Mouse (Mus musculus): ENCODE measurements around the gene Gemin7. TPM values are rescaled to one million over a fixed set of nuclear protein-coding genes. Genes with fewer than 3 reads are reported as not detected.
"Not testable (repeated sequence)": the region's sequence is repeated elsewhere in the genome, so short reads cannot be mapped to it uniquely, and the experiment has no call there.

Gene Gemin7
- polyA plus RNA-seq, 2 experiments = 34.8 to 83.1 TPM

DNA sequence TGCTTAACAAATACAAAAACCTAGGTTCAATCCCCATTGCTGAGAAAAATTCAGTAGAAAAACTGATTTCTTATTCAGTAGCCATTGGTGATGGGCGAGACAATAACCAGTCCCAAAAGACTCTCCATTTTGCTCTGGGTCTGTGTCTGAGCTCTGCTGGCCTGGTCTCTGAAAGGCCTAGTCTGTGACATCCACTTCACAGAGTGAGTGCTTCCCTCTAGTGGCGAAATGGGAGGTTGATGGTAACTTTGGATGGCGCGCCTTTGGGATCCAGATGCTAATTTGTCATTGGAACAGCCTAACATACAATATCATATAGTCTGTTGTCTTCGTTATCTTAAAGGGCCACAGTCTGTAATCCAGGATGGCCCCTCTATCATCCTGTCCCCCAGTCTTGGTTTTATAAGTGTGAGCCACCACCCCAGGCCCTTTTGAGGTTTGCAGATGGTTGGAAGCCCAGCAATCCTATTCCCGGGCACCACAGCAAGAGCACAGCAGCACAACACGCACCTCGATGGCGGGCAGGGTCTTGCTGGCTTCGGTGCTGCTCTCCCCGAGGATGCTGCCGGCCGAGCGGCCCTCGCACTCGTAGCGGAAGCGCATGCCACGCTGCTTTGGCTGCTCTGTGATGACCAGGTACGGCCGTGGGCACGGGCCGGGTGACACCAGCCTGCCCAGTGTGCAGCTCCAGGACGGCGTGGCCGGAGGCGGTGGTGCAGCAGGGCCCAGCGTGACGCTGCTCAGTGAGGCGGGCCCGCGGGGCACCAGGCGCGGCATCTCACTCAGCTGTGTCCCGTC, 41.8 kb upstream of the Gemin7 start:
- Histone ChIP-seq H3K27me3 (ENCODE audit: control insufficient read depth, insufficient read depth, low read length) (no peaks in the 10 kb centered on the region), H3K4me3 (ENCODE audit: insufficient read depth in 1 of 2, low read depth in 2 of 2, low read length in 2 of 2) (peak overlapping the region in 1 of 2 experiments; percentile 9; a peak in 2 of 4 replicates), H3K36me3 (replicated peaks; ENCODE audit: control insufficient read depth, insufficient read depth, low read depth) (no peaks in the 10 kb centered on the region), H3K4me1 (replicated peaks; ENCODE audit: control insufficient read depth in 2 of 2, insufficient read depth in 2 of 2, low read length in 1 of 2) (no peaks in the 10 kb centered on the region; a peak in 1 of 4 replicates), H3K9ac (replicated peaks) (no peak overlapping the region), H3K27ac (no peak overlapping the region), H3K4me2 (ENCODE audit: low read depth) (peak overlapping the region; percentile 50), H3K9me3 (ENCODE audit: control insufficient read depth, low read length) (no peaks in the 10 kb centered on the region)
- WGBS (ENCODE audit: insufficient replicate concordance) = 12% methylated on average over 35 of the region's 35 CpGs
- peak; percentile 52 to 70 (median 58) for DNase-seq (ENCODE audit: low read depth in 3 of 3, low spot score in 3 of 3)
- peak; percentile 70 for ATAC-seq (ENCODE audit: insufficient read depth)
- TF ChIP-seq EP300 (IDR thresholded peaks at IDR 0.05; ENCODE audit: low read depth) (no peak), CTCF (IDR thresholded peaks at IDR 0.05; ENCODE audit: low read depth) (peak; percentile 93)

DNA sequence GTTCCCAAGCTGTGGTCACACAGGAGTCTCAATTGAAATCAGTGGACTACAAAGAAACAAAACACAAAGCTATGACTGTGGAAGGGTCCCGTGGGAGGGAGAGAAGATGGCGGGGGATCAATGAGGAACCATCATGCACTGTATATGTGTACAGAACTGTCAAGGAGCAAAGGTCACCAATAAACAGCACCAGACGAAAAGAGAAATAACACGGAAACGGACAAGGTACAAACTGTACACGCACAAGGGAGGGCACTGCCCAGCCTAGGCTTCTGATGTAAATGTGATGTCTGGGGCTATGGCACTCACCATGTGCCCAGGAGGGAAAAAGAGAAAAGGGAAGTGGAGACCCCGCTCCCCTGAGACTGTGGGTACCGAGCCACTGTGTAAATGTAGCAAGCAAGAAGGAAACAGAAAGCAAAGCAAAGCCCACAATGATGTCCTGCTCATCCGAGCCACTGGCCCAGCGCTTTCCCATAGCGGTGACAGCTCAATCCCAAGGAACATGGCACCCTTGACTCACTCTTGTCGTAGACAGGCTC, 37.7 kb upstream of the Gemin7 start:
- ATAC-seq (ENCODE audit: insufficient read depth) (no peak), DNase-seq (ENCODE audit: low read depth in 3 of 3, low spot score in 3 of 3) (no peak)
- no peak overlapping the region for H3K9ac ChIP-seq (replicated peaks)
- WGBS (ENCODE audit: insufficient replicate concordance) = 59% methylated on average over 12 of the region's 12 CpGs
- H3K9me3 ChIP-seq (ENCODE audit: control insufficient read depth, low read length) = no peaks in the 10 kb centered on the region; the same call in 1 of the 2 replicates
- no peaks in the 10 kb centered on the region; a peak in 1 of 4 replicates for H3K4me1 ChIP-seq (replicated peaks; ENCODE audit: control insufficient read depth in 2 of 2, insufficient read depth in 2 of 2, low read length in 1 of 2)
- TF ChIP-seq CTCF (IDR thresholded peaks at IDR 0.05; ENCODE audit: low read depth) (no peak), EP300 (IDR thresholded peaks at IDR 0.05; ENCODE audit: low read depth) (no peak)
- no peak overlapping the region for H3K27ac ChIP-seq
- no peaks in the 10 kb centered on the region for H3K27me3 ChIP-seq (ENCODE audit: control insufficient read depth, insufficient read depth, low read length)
- no peaks in the 10 kb centered on the region for H3K36me3 ChIP-seq (replicated peaks; ENCODE audit: control insufficient read depth, insufficient read depth, low read depth)
- H3K4me3 ChIP-seq (ENCODE audit: insufficient read depth in 1 of 2, low read depth in 2 of 2, low read length in 2 of 2) = no peak overlapping the region
- no peak overlapping the region for H3K4me2 ChIP-seq (ENCODE audit: low read depth)

DNA sequence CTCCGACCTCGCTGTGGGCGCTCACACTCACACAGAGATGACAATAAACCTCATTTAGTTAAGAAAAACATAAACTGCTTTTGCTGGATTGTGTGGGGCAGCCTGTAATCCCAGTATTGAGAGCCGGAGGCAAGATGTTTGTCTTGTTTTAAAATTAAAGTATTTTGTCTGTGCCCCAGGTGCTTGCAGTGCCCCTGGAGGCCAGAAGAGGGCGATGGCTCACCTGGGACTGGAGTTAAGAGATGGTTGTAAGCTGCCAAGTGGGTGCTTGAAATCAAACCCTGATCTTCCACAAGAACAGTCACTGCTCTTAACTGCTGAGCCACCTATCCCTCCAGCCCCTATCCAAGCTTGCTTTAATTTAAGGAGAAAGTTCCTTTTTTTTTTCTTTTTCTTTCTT, 33.6 kb upstream of the Gemin7 start:
- Histone ChIP-seq H3K36me3 (replicated peaks; ENCODE audit: control insufficient read depth, insufficient read depth, low read depth) (no peaks in the 10 kb centered on the region), H3K4me1 (replicated peaks; ENCODE audit: control insufficient read depth in 2 of 2, insufficient read depth in 2 of 2, low read length in 1 of 2) (no peaks in the 10 kb centered on the region), H3K27me3 (ENCODE audit: control insufficient read depth, insufficient read depth, low read length) (no peaks in the 10 kb centered on the region), H3K27ac (no peak overlapping the region), H3K4me3 (ENCODE audit: insufficient read depth in 1 of 2, low read depth in 2 of 2, low read length in 2 of 2) (no peak overlapping the region), H3K9me3 (ENCODE audit: control insufficient read depth, low read length) (no peaks in the 10 kb centered on the region; the same call in 1 of the 2 replicates), H3K4me2 (ENCODE audit: low read depth) (no peak overlapping the region), H3K9ac (replicated peaks) (no peak overlapping the region)
- TF ChIP-seq EP300 (IDR thresholded peaks at IDR 0.05; ENCODE audit: low read depth) = no peak
- peak; percentile 48 for TF ChIP-seq CTCF (IDR thresholded peaks at IDR 0.05; ENCODE audit: low read depth)
- ATAC-seq (ENCODE audit: insufficient read depth) (no peak), DNase-seq (ENCODE audit: low read depth in 3 of 3, low spot score in 3 of 3) (no peak)
- 71% methylated on average over 5 of the region's 5 CpGs for WGBS (ENCODE audit: insufficient replicate concordance)

DNA sequence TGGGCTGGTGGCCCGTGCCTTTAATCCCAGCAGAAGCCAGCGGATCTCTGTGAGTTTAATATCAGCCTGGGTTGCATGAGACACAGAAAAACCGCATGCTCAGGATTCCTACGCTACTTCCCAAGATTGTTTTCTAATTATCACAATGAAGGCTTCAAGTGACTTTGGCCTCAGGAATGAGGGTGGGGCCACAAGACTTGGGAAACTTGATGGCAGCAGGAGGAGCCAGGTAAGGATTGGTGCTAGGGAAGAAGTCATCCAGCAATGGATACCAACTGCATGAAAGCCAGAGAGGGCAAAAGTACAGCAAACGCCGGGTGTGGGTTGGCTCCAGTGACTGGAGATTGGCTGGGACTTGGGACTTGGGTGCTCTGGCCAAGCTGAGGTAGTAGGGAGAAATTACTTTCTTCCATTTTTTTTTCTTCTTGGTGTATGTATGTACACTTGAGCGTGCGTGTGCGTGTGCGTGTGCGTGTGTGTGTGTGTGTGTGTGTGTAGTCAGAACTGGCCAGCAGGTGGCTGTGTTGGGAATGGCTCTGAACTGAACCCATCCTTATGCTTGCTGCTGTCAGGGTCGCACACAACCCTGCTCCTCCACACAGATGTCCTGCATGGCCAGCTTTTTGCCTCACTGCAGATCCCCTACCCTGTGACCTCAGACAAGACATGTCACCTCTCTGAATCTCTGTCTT, 32.4 kb upstream of the Gemin7 start:
- Histone ChIP-seq H3K4me1 (replicated peaks; ENCODE audit: control insufficient read depth in 2 of 2, insufficient read depth in 2 of 2, low read length in 1 of 2) (no peaks in the 10 kb centered on the region), H3K9me3 (ENCODE audit: control insufficient read depth, low read length) (no peaks in the 10 kb centered on the region; the same call in 1 of the 2 replicates), H3K4me2 (ENCODE audit: low read depth) (no peak overlapping the region), H3K27me3 (ENCODE audit: control insufficient read depth, insufficient read depth, low read length) (no peaks in the 10 kb centered on the region), H3K4me3 (ENCODE audit: insufficient read depth in 1 of 2, low read depth in 2 of 2, low read length in 2 of 2) (no peak overlapping the region), H3K36me3 (replicated peaks; ENCODE audit: control insufficient read depth, insufficient read depth, low read depth) (no peaks in the 10 kb centered on the region), H3K9ac (replicated peaks) (no peak overlapping the region), H3K27ac (no peak overlapping the region)
- 83% methylated on average over 12 of the region's 12 CpGs for WGBS (ENCODE audit: insufficient replicate concordance)
- no peak for ATAC-seq (ENCODE audit: insufficient read depth)
- no peak for DNase-seq (ENCODE audit: low read depth in 3 of 3, low spot score in 3 of 3)
- TF ChIP-seq CTCF (IDR thresholded peaks at IDR 0.05; ENCODE audit: low read depth) = 0 out of 2 replicates have a peak, but pooled peaks have one; percentile 23
- TF ChIP-seq EP300 (IDR thresholded peaks at IDR 0.05; ENCODE audit: low read depth) = no peak

DNA sequence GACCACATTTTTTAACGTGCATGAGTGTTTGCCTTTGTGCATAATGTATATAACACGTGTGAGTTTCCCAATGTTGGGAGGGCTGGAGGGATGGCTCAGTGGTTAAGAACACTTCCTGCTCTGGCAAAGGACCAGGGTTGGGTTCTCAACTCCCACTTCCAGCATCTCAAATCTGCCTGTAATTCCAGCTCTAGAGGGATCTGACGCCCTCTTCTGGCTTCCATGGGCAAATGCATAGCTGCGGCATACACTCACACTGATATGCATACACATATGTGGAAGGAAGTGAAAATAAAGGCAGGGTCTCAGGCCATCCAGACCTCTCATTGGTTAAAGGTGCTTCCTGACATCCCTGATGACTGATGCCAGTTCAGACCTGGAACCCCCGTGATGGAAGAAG, 29.9 kb upstream of the Gemin7 start:
- no peak overlapping the region for H3K27ac ChIP-seq
- no peaks in the 10 kb centered on the region for H3K36me3 ChIP-seq (replicated peaks; ENCODE audit: control insufficient read depth, insufficient read depth, low read depth)
- H3K4me2 ChIP-seq (ENCODE audit: low read depth) = no peak overlapping the region
- H3K4me3 ChIP-seq (ENCODE audit: insufficient read depth in 1 of 2, low read depth in 2 of 2, low read length in 2 of 2) = no peak overlapping the region
- DNase-seq (ENCODE audit: low read depth in 3 of 3, low spot score in 3 of 3) = no peak
- H3K9me3 ChIP-seq (ENCODE audit: control insufficient read depth, low read length) = no peaks in the 10 kb centered on the region; the same call in 1 of the 2 replicates
- H3K4me1 ChIP-seq (replicated peaks; ENCODE audit: control insufficient read depth in 2 of 2, insufficient read depth in 2 of 2, low read length in 1 of 2) = peaks cover 8 to 13% of the 10 kb centered on the region in 2 experiments
- no peak for TF ChIP-seq EP300 (IDR thresholded peaks at IDR 0.05; ENCODE audit: low read depth)
- peak; percentile 29; the same call in 1 of the 2 replicates for TF ChIP-seq CTCF (IDR thresholded peaks at IDR 0.05; ENCODE audit: low read depth)
- no peak for ATAC-seq (ENCODE audit: insufficient read depth)
- WGBS (ENCODE audit: insufficient replicate concordance) = 73% methylated on average over 5 of the region's 5 CpGs
- H3K27me3 ChIP-seq (ENCODE audit: control insufficient read depth, insufficient read depth, low read length) = no peaks in the 10 kb centered on the region
- no peak overlapping the region for H3K9ac ChIP-seq (replicated peaks)

DNA sequence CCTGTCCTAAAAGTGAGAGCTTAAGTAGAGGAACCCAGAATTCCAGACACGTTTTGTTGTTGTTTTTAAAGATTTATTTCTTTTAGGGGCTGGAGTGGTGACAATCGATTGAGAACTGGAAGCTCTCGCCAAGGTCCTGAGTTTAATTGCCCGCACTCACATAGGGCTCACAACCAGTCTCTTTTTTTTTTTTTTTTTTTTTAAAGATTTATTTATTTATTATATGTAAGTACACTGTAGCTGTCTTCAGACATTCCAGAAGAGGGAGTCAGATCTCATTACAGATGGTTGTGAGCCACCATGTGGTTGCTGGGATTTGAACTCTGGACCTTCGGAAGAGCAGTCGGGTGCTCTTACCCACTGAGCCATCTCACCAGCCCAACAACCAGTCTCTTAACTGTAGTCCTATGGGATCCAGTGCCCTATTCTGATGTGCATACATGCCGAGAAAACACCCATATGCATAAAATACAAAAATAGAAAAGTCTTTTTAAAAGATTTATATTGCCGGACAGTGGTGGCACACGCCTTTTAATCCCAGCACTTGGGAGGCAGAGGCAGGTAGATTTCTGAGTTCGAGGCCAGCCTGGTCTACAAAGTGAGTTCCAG, 27.3 kb upstream of the Gemin7 start:
- peak overlapping the region in 1 of 2 experiments; percentile 69; a peak in 2 of 4 replicates for H3K4me3 ChIP-seq (ENCODE audit: insufficient read depth in 1 of 2, low read depth in 2 of 2, low read length in 2 of 2)
- H3K9ac ChIP-seq (replicated peaks); DNase-seq (ENCODE audit: low read depth in 3 of 3, low spot score in 3 of 3); H3K36me3 ChIP-seq (replicated peaks; ENCODE audit: control insufficient read depth, insufficient read depth, low read depth); H3K9me3 ChIP-seq (ENCODE audit: control insufficient read depth, low read length); H3K27me3 ChIP-seq (ENCODE audit: control insufficient read depth, insufficient read depth, low read length); H3K27ac ChIP-seq: not testable (repeated sequence)
- 0 out of 2 replicates have a peak, but pooled peaks have one; percentile 22 for ATAC-seq (ENCODE audit: insufficient read depth)
- peak overlapping the region; percentile 82; the same call in 1 of the 2 replicates for H3K4me2 ChIP-seq (ENCODE audit: low read depth)
- peaks cover 8 to 13% of the 10 kb centered on the region in 2 experiments for H3K4me1 ChIP-seq (replicated peaks; ENCODE audit: control insufficient read depth in 2 of 2, insufficient read depth in 2 of 2, low read length in 1 of 2)
- 53% methylated on average over 10 of the region's 10 CpGs for WGBS (ENCODE audit: insufficient replicate concordance)
